Mouse (Mus musculus): ENCODE measurements around the gene Golga4. TPM values are rescaled to one million over a fixed set of nuclear protein-coding genes. Genes with fewer than 3 reads are reported as not detected.

Golga4 gene
- polyA plus RNA-seq, 1 experiment from 2014 or later, result 38.9 TPM

GRCm38 (mm10) chr9:118545146-118545545 is 39.1 kb downstream of the Golga4 start:
- 79% methylated on average over 6 of the region's 6 CpGs for WGBS
- ATAC-seq (replicated peaks; ENCODE audit: low FRiP score, low read depth) (no peak), DNase-seq (ENCODE audit: low spot score) (no peak)
- peaks cover 48% of the 10 kb centered on the region for H3K36me3 ChIP-seq (ENCODE audit: insufficient read depth, low read length)
- H3K27me3 ChIP-seq (ENCODE audit: insufficient read depth, low read length), result no peaks in the 10 kb centered on the region
- no peak overlapping the region for H3K4me2 ChIP-seq (ENCODE audit: low read length)
- H3K4me1 ChIP-seq (replicated peaks; ENCODE audit: insufficient read depth, low read length), result no peaks in the 10 kb centered on the region
- H3K9ac ChIP-seq (ENCODE audit: low read depth, low read length), result no peak overlapping the region
- H3K9me3 ChIP-seq (replicated peaks; ENCODE audit: low read length), result no peaks in the 10 kb centered on the region
- H3K4me3 ChIP-seq (replicated peaks; ENCODE audit: low read depth, low read length), result no peak overlapping the region
- no peak for TF ChIP-seq CTCF (IDR thresholded peaks at IDR 0.05; ENCODE audit: low read depth)
- no peak overlapping the region for H3K27ac ChIP-seq

GRCm38 (mm10) chr9:118548651-118549050 is 42.6 kb downstream of the Golga4 start:
- TF ChIP-seq CTCF (IDR thresholded peaks at IDR 0.05; ENCODE audit: low read depth), result no peak
- no peak overlapping the region for H3K27ac ChIP-seq
- H3K4me2 ChIP-seq (ENCODE audit: low read length), result no peak overlapping the region
- H3K4me1 ChIP-seq (replicated peaks; ENCODE audit: insufficient read depth, low read length), result no peaks in the 10 kb centered on the region
- no peaks in the 10 kb centered on the region for H3K9me3 ChIP-seq (replicated peaks; ENCODE audit: low read length)
- DNase-seq (ENCODE audit: low spot score) (no peak), ATAC-seq (replicated peaks; ENCODE audit: low FRiP score, low read depth) (no peak)
- H3K4me3 ChIP-seq (replicated peaks; ENCODE audit: low read depth, low read length), result no peak overlapping the region
- peaks cover 47% of the 10 kb centered on the region for H3K36me3 ChIP-seq (ENCODE audit: insufficient read depth, low read length)
- H3K9ac ChIP-seq (ENCODE audit: low read depth, low read length), result no peak overlapping the region
- WGBS, result 96% methylated on average over 12 of the region's 12 CpGs
- no peaks in the 10 kb centered on the region for H3K27me3 ChIP-seq (ENCODE audit: insufficient read depth, low read length)

- H3K27ac ChIP-seq, result no peak overlapping the region
- ATAC-seq (replicated peaks; ENCODE audit: low FRiP score, low read depth), result no peak; the same call in 1 of the 2 replicates
- 79% methylated on average over 24 of the region's 24 CpGs for WGBS
- H3K4me2 ChIP-seq (ENCODE audit: low read length), result no peak overlapping the region
- no peak overlapping the region for H3K9ac ChIP-seq (ENCODE audit: low read depth, low read length)
- H3K9me3 ChIP-seq (replicated peaks; ENCODE audit: low read length), result no peaks in the 10 kb centered on the region
- no peak overlapping the region for H3K4me3 ChIP-seq (replicated peaks; ENCODE audit: low read depth, low read length)
- no peaks in the 10 kb centered on the region for H3K27me3 ChIP-seq (ENCODE audit: insufficient read depth, low read length)
- DNase-seq (ENCODE audit: low spot score), result no peak
- peaks cover 69% of the 10 kb centered on the region for H3K36me3 ChIP-seq (ENCODE audit: insufficient read depth, low read length)
- no peak for TF ChIP-seq CTCF (IDR thresholded peaks at IDR 0.05; ENCODE audit: low read depth)
- H3K4me1 ChIP-seq (replicated peaks; ENCODE audit: insufficient read depth, low read length), result no peaks in the 10 kb centered on the region
Measured at GRCm38 (mm10) chr9:118556951-118557780, 51.1 kb downstream of the Golga4 start.

- H3K36me3 ChIP-seq (ENCODE audit: insufficient read depth, low read length), result peaks cover 79% of the 10 kb centered on the region
Measured at GRCm38 (mm10) chr9:118563356-118563755, 57.3 kb downstream of the Golga4 start.

GRCm38 (mm10) chr9:118563866-118564265 is 57.8 kb downstream of the Golga4 start:
- no peak for DNase-seq (ENCODE audit: low spot score)
- no peak overlapping the region for H3K27ac ChIP-seq
- H3K36me3 ChIP-seq (ENCODE audit: insufficient read depth, low read length), result peaks cover 75% of the 10 kb centered on the region
- no peak for TF ChIP-seq CTCF (IDR thresholded peaks at IDR 0.05; ENCODE audit: low read depth)
- H3K9me3 ChIP-seq (replicated peaks; ENCODE audit: low read length), result no peaks in the 10 kb centered on the region
- H3K4me2 ChIP-seq (ENCODE audit: low read length), result no peak overlapping the region
- 90% methylated on average over 7 of the region's 7 CpGs for WGBS
- no peaks in the 10 kb centered on the region for H3K27me3 ChIP-seq (ENCODE audit: insufficient read depth, low read length)
- ATAC-seq (replicated peaks; ENCODE audit: low FRiP score, low read depth), result no peak
- no peak overlapping the region for H3K4me3 ChIP-seq (replicated peaks; ENCODE audit: low read depth, low read length)
- no peaks in the 10 kb centered on the region for H3K4me1 ChIP-seq (replicated peaks; ENCODE audit: insufficient read depth, low read length)
- H3K9ac ChIP-seq (ENCODE audit: low read depth, low read length), result no peak overlapping the region

More at GRCm38 (mm10) chr9:118563356-118563755, 57.3 kb downstream of the Golga4 start:
- Histone ChIP-seq H3K27me3 (ENCODE audit: insufficient read depth, low read length) (no peaks in the 10 kb centered on the region), H3K9me3 (replicated peaks; ENCODE audit: low read length) (no peaks in the 10 kb centered on the region), H3K4me1 (replicated peaks; ENCODE audit: insufficient read depth, low read length) (no peaks in the 10 kb centered on the region), H3K9ac (ENCODE audit: low read depth, low read length) (no peak overlapping the region), H3K4me3 (replicated peaks; ENCODE audit: low read depth, low read length) (no peak overlapping the region), H3K27ac (no peak overlapping the region), H3K4me2 (ENCODE audit: low read length) (no peak overlapping the region)
- no peak for TF ChIP-seq CTCF (IDR thresholded peaks at IDR 0.05; ENCODE audit: low read depth)
- ATAC-seq (replicated peaks; ENCODE audit: low FRiP score, low read depth) (no peak), DNase-seq (ENCODE audit: low spot score) (no peak)
- 97% methylated on average over 11 of the region's 11 CpGs for WGBS

GRCm38 (mm10) chr9:118564696-118565095 is 58.6 kb downstream of the Golga4 start:
- H3K36me3 ChIP-seq (ENCODE audit: insufficient read depth, low read length), result peaks cover 75% of the 10 kb centered on the region

More at GRCm38 (mm10) chr9:118564696-118565095, 58.6 kb downstream of the Golga4 start:
- ATAC-seq (replicated peaks; ENCODE audit: low FRiP score, low read depth) (no peak), DNase-seq (ENCODE audit: low spot score) (no peak)
- WGBS, result 91% methylated on average over 16 of the region's 16 CpGs
- H3K4me2 ChIP-seq (ENCODE audit: low read length), result no peak overlapping the region
- H3K27me3 ChIP-seq (ENCODE audit: insufficient read depth, low read length), result no peaks in the 10 kb centered on the region
- TF ChIP-seq CTCF (IDR thresholded peaks at IDR 0.05; ENCODE audit: low read depth), result no peak
- H3K4me3 ChIP-seq (replicated peaks; ENCODE audit: low read depth, low read length), result no peak overlapping the region
- H3K9me3 ChIP-seq (replicated peaks; ENCODE audit: low read length), result no peaks in the 10 kb centered on the region
- no peaks in the 10 kb centered on the region for H3K4me1 ChIP-seq (replicated peaks; ENCODE audit: insufficient read depth, low read length)
- no peak overlapping the region for H3K9ac ChIP-seq (ENCODE audit: low read depth, low read length)
- H3K27ac ChIP-seq, result no peak overlapping the region
